Mouse (Mus musculus) E14TG2a.4 (cell line): Measurements from ENCODE around the gene Anapc1.

Experiments used
- H3K27me3 ChIP-seq: 2 replicates; pipeline ENCODE4 v1.6.1; 2014; ENCODE audit warnings: low read length, control low read depth; ENCODE audit not compliant: insufficient read depth
- H3K36me3 ChIP-seq: 2 replicates; pipeline ENCODE4 v1.6.1; 2014; ENCODE audit warnings: low read length, control low read depth; ENCODE audit not compliant: insufficient read depth
- H3K4me1 ChIP-seq: replicated peaks from 2 replicates; pipeline ENCODE4 v1.6.1; 2014; ENCODE audit warnings: low read depth, low read length, control low read depth
- H3K4me3 ChIP-seq: replicated peaks from 2 replicates; pipeline ENCODE4 v1.5.1; 2014; ENCODE audit warnings: mild to moderate bottlenecking, low read length
- H3K9me3 ChIP-seq: 2 replicates; pipeline ENCODE4 v1.6.1; 2014; ENCODE audit warnings: low read length, control low read depth
- CTCF ChIP-seq: conservative IDR thresholded peaks from 2 replicates; pipeline ENCODE4 v1.5.1; 2014; ENCODE audit warnings: low read length
- NANOG ChIP-seq: IDR thresholded peaks from 2 replicates; pipeline ENCODE4 v1.6.1; 2014; ENCODE audit warnings: borderline replicate concordance, low read length, mixed read lengths
- POU5F1 ChIP-seq: IDR thresholded peaks from 2 replicates; pipeline ENCODE4 v1.6.1; 2014; ENCODE audit warnings: low read length, borderline replicate concordance

The Anapc1 gene

GRCm38 (mm10) chr2:128722106-128722710 is 35.0 kb upstream of the Anapc1 start:
- H3K36me3 ChIP-seq, result no peaks in the 10 kb centered on the region
- TF ChIP-seq CTCF, result no peak
- no peak for TF ChIP-seq NANOG
- no peak for TF ChIP-seq POU5F1
- H3K4me3 ChIP-seq, result no peak overlapping the region
- no peaks in the 10 kb centered on the region for H3K9me3 ChIP-seq
- H3K27me3 ChIP-seq, result no peaks in the 10 kb centered on the region
- H3K4me1 ChIP-seq, result 0 out of 2 replicates have a peak, but pooled peaks cover 9% of the 10 kb centered on the region

- Histone ChIP-seq H3K4me3 (no peak overlapping the region), H3K9me3 (no peaks in the 10 kb centered on the region), H3K4me1 (0 out of 2 replicates have a peak, but pooled peaks cover 9% of the 10 kb centered on the region), H3K36me3 (no peaks in the 10 kb centered on the region), H3K27me3 (no peaks in the 10 kb centered on the region; the same call in 1 of the 2 replicates)
- TF ChIP-seq NANOG (no peak), CTCF (no peak), POU5F1 (no peak)
These were observed 32.2 kb upstream of the Anapc1 start for GRCm38 (mm10) chr2:128719380-128719779.

- Histone ChIP-seq H3K4me1 (0 out of 2 replicates have a peak, but pooled peaks cover 9% of the 10 kb centered on the region), H3K4me3 (no peak overlapping the region), H3K9me3 (no peaks in the 10 kb centered on the region), H3K27me3 (no peaks in the 10 kb centered on the region; the same call in 1 of the 2 replicates), H3K36me3 (no peaks in the 10 kb centered on the region)
- TF ChIP-seq POU5F1 (no peak), NANOG (no peak), CTCF (no peak)
These were observed 28.8 kb upstream of the Anapc1 start for GRCm38 (mm10) chr2:128715979-128716378.

GRCm38 (mm10) chr2:128714724-128715241 is 27.6 kb upstream of the Anapc1 start:
- H3K36me3 ChIP-seq, result no peaks in the 10 kb centered on the region
- H3K4me1 ChIP-seq, result 0 out of 2 replicates have a peak, but pooled peaks cover 9% of the 10 kb centered on the region
- H3K27me3 ChIP-seq, result no peaks in the 10 kb centered on the region; the same call in 1 of the 2 replicates
- H3K9me3 ChIP-seq, result no peaks in the 10 kb centered on the region
- no peak overlapping the region for H3K4me3 ChIP-seq
- TF ChIP-seq CTCF (no peak), NANOG (no peak), POU5F1 (no peak)

GRCm38 (mm10) chr2:128713548-128714003 is 26.4 kb upstream of the Anapc1 start:
- TF ChIP-seq CTCF (no peak), POU5F1 (no peak), NANOG (no peak)
- H3K9me3 ChIP-seq, result no peaks in the 10 kb centered on the region
- no peak overlapping the region for H3K4me3 ChIP-seq
- no peaks in the 10 kb centered on the region; the same call in 1 of the 2 replicates for H3K27me3 ChIP-seq
- no peaks in the 10 kb centered on the region for H3K36me3 ChIP-seq
- 0 out of 2 replicates have a peak, but pooled peaks cover 9% of the 10 kb centered on the region for H3K4me1 ChIP-seq

- H3K36me3 ChIP-seq, result no peaks in the 10 kb centered on the region
- no peak overlapping the region for H3K4me3 ChIP-seq
- H3K9me3 ChIP-seq, result no peaks in the 10 kb centered on the region
- no peaks in the 10 kb centered on the region; the same call in 1 of the 2 replicates for H3K27me3 ChIP-seq
- 0 out of 2 replicates have a peak, but pooled peaks cover 4% of the 10 kb centered on the region for H3K4me1 ChIP-seq
- no peak for TF ChIP-seq POU5F1
- no peak for TF ChIP-seq CTCF
- TF ChIP-seq NANOG, result no peak
These were observed 25.7 kb upstream of the Anapc1 start for GRCm38 (mm10) chr2:128712940-128713339.

GRCm38 (mm10) chr2:128710609-128711008 is 23.4 kb upstream of the Anapc1 start:
- Histone ChIP-seq H3K4me1 (no peaks in the 10 kb centered on the region), H3K36me3 (no peaks in the 10 kb centered on the region), H3K27me3 (no peaks in the 10 kb centered on the region; the same call in 1 of the 2 replicates), H3K4me3 (no peak overlapping the region), H3K9me3 (no peaks in the 10 kb centered on the region)
- TF ChIP-seq NANOG (no peak), POU5F1 (no peak), CTCF (no peak)

GRCm38 (mm10) chr2:128709264-128709663 is 22.1 kb upstream of the Anapc1 start:
- H3K36me3 ChIP-seq, result no peaks in the 10 kb centered on the region
- TF ChIP-seq POU5F1, result no peak
- TF ChIP-seq NANOG, result no peak
- TF ChIP-seq CTCF, result no peak
- no peak overlapping the region for H3K4me3 ChIP-seq
- H3K9me3 ChIP-seq, result no peaks in the 10 kb centered on the region
- H3K4me1 ChIP-seq, result no peaks in the 10 kb centered on the region
- H3K27me3 ChIP-seq, result peaks cover 8% of the 10 kb centered on the region; the same call in 1 of the 2 replicates

GRCm38 (mm10) chr2:128704474-128704873 is 17.3 kb upstream of the Anapc1 start:
- TF ChIP-seq CTCF (no peak), POU5F1 (no peak), NANOG (no peak)
- Histone ChIP-seq H3K4me3 (no peak overlapping the region), H3K4me1 (0 out of 2 replicates have a peak, but pooled peaks cover 3% of the 10 kb centered on the region), H3K9me3 (no peaks in the 10 kb centered on the region), H3K36me3 (no peaks in the 10 kb centered on the region), H3K27me3 (peaks cover 20% of the 10 kb centered on the region)
